Mouse (Mus musculus) ovary, adult 18-20 months (tissue): ENCODE data around the gene Calr.

Experiments
- DNase-seq: peaks from one replicate; pipeline ENCODE4 v3.0.0; 2022; ENCODE audit warnings: low spot score, mixed read lengths

The Calr gene

GRCm38 (mm10) chr8:84815547-84815946, 31.2 kb downstream of the Calr start:
- DNase-seq: peak; percentile 72

DNA sequence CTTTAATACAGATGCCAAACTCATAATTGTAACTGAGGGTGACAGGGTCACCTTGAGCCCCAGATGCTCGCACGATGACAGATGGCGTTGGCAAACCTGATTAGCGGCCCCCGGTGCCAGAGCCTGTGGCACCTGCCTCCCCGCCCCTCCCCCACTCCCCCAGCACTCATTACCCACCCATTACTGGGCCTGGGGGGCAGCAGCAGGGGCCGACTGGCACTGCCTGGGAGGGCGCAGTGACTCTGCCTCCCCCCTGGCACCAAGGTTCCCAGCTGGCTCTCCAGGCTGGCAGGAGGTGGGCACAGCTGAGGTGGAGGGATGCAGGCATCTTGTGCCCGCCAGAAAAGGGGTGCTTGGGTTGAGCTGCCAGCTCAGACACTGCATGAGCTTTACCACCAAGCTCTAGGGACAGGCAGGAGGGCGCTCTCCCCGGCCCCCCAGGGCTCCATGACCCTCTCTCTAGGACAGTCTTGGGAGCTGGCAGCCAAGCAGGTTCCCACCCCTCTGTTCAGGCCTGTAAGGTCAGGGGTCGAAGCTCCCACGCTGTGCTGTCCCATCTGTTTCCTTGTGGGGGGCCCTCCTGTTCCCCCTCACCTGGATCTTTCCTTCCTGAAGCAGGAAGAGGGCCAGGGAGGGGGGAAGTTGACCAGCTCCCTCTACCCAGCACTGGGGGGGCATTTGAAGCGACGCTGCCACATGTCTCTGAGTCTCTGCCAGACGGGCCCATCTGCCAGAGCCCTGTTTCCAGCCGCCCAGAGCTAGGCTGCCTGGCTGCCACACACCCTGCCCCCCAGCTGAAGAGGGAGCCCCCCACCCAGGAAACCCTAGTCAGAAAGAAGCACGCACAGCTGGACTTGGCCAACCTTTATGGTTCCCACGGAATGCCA, 31.9 kb downstream of the Calr start:
- DNase-seq: no peak

GRCm38 (mm10) chr8:84814240-84814554, 32.5 kb downstream of the Calr start:
- no peak for DNase-seq

DNA sequence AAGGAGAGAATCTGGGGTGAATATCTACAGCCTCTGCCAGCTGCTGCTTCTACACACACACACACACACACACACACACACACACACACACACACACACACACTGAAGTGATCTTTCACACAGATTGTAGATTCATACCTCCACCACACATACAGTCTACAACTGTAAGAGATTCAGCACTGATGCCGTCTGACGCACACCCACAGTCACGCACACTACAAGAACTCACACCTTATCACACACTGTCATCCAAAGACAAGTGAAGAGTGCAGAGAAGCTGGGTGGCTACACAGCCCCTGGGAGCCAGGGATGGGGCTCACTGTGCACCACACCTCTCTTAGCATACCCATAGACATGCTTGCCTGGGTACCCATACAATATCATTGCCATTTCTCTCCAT, 32.9 kb downstream of the Calr start:
- DNase-seq: no peak

- DNase-seq: no peak
These were observed 33.7 kb downstream of the Calr start for GRCm38 (mm10) chr8:84813059-84813458.

DNA sequence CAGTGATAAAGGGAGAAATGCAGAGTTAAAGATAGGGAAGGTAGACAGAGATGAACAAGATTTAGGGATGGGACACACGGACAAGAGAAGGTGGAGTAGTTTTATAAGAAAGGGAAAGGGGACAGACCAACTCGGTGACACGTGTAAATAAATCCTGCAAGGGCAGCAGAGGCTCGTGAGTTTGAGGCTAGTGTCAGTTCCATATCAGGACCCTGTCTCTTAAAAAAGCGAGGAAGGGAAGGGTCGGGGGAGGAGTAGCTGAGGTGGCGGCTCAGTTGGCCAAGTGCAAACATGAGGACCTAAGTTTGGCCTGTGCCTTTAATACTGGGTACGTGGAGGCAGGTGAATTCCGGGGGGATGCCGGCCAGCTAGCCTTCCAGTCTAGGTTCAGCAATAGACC, 35.4 kb downstream of the Calr start:
- no peak for DNase-seq

GRCm38 (mm10) chr8:84810896-84811295, 35.8 kb downstream of the Calr start:
- DNase-seq: peak; percentile 84

- DNase-seq: no peak
These were observed 36.8 kb downstream of the Calr start for GRCm38 (mm10) chr8:84809941-84810280.

DNA sequence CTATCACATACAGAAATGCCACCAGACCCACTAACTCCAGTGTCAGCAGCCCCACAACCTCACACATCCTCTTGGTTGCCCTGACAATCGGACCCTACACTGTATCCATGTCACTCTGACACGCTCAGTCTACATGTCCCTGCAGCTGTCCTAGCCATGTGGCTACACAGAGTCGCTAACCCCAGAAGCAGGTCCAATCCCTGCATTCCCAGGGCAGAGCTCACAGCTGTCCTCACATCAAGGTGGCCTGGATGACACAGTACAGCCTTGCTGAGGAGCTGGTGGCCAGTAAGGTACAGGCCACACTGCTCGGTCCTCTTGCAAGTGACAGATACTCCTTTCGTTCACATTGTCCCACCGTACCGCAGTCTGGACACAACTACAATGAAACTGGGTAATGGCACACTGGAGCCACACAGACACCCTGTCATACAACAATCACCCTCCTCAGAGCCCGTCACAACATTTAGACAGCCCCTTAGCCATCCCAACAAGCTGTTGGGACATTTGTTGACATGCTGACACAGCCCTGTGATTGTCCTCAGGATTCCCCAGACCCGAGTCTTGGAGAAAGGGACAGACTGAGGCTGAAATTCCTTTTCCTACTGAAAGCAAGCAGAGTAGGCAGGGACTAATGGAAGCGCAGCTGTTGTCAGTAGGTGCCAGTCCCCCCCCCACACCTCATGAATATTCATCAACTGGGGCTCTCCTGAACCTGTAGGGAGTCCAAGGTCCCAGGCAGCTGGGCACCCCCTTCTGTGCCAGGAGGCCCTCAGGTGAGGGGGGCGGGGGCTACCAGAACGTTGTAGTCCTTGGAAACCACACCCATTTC, 37.4 kb downstream of the Calr start:
- no peak for DNase-seq

DNA sequence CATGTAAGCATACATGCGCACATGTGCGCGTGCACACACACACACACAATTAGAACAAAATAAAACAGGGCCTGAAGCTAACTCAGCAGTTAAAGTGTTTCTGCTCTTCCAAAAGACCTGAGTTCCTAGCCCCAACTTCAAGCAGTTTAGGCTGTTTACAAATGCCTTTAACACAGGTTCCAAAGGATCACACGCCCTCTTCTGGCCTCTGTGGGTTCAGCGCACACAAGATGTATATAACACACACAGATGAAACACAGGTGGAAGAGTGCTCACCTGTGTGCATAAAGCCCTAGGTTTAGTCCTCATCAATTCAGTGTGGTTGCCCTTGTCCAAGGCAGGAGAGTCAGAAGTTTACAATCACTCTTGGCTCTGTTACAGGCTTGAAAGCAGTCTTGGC, 40.7 kb downstream of the Calr start:
- no peak for DNase-seq

DNA sequence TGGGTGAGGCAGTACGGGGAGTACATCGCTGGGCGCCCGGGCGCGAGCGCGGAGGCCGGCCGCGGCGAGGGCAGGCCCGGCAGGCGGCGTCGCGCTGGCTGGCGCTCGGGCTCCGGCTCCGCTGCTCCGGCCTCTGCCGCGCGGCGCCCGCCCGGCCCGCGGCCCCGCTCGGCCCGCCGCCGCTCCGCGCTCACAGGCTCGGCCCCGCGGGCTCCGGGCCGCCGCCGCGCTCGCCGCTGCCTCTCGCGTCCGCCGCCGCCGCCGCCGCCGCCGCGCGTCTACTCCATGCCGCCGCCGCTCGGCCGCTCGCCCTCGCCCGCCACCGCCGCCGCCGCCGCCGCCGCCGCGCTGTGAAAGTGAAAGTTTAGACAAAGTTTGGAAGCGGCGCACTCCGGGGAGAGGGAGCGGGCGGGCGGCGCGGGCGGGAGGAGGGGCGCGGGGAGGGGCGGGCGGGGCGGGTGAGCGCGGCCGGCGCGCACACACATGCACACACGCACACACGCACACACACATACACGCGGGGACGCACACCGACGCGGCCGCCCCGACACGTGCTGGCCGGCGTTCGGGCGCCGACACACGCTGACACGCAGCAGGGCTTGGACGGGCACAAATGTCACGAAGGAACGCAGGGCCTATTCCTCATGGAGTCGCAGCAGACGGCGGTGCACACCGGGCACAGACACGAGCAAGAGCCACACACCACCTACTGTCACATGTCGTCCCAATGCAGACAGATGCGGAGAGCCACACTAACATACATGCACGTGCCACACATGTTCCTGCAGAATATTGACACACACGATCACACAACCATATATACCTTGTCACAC, 46.5 kb downstream of the Calr start, which contains the start of gene Nfix:
Gene Nfix (minus strand): TSS at position 346 of the 833 bp plus-strand sequence.
- DNase-seq: peak; percentile 52

DNA sequence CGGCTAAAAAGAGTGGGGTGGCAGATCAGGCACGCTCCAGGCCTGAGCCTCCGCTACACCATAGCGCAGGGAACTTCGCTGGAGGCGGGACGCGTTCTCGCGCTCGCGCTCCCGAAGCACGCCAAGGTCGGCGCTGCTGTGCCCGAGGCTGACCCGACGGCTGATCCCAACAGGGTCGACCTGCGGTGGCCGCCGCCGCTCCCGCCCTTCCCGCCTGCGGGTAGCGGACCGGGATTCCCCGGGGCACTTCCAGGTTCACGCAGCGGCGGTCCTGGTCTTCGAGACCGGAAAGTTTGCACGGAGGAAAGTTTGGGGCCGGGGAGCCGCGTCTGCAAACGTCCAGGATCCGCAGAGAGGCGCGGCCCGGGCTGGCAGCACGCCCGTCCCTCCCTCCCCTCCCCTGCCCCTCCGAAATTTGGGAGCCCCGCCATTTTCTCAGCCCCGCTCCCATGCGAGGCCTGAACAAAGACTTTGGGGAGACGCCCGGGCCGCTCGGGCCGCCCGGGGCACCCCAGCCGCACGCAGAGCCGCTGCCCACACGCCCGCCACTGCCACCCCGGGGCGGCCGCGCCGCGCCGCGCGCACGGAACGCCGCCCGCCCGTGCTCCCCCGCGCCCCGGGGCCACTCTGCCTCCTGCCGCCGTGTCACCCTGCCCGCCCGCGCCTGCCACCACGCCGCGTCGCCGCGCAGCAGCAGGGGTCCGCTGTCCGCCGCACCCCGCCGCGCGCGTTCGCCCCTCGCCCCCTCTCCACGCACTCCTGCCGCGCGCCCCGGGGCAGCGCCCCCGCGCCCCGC, 47.4 kb downstream of the Calr start:
- DNase-seq: peak; percentile 57

- DNase-seq: no peak
These were observed 48.1 kb downstream of the Calr start for GRCm38 (mm10) chr8:84798446-84799135.

DNA sequence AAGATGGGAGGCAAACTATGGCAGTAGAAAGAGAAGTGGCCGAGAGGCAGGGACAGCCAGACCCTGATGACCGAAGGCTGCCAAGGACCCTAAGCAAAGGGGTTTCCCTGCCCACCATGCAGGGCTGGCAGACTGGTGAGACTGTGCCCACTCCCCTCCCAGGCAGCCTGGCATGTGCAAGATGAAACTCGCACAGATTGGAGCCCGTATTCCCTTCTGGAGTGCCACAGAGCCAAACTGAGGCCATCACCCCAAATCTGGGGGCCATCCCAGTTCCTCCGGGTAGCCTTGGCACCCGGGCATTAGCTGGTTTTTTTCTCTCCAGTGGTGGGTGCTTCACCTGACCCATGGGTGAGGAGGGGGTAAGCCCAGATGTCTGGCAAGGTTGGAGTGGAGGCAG, 48.8 kb downstream of the Calr start:
- DNase-seq: no peak

DNA sequence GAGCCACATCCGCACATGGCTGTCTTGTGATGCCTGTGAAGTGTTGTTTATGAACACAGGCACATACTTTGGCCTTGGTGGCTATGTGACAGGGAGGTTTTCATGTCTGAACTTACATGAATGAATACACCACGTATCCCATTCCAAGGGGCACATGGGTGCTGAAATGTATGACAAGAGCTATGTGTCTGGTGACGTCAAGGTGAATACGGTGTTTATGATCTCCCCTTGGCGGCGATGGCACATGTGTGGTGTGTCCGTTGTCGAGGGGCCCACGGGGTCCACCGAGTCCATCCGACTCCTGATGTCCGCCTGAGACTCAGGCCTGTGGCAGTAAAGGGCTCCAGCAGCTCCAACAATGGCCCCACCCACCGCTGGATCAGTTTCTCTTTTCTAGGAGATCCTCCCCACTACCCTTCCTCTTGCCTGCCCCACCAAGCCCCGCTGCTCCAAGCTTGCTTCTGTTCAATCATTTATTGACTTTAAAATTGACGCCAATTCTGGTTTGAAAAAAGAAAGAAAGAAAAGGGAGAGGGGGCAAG, 49.4 kb downstream of the Calr start:
- DNase-seq: no peak

GRCm38 (mm10) chr8:84794486-84794885, 52.2 kb downstream of the Calr start:
- no peak for DNase-seq

DNA sequence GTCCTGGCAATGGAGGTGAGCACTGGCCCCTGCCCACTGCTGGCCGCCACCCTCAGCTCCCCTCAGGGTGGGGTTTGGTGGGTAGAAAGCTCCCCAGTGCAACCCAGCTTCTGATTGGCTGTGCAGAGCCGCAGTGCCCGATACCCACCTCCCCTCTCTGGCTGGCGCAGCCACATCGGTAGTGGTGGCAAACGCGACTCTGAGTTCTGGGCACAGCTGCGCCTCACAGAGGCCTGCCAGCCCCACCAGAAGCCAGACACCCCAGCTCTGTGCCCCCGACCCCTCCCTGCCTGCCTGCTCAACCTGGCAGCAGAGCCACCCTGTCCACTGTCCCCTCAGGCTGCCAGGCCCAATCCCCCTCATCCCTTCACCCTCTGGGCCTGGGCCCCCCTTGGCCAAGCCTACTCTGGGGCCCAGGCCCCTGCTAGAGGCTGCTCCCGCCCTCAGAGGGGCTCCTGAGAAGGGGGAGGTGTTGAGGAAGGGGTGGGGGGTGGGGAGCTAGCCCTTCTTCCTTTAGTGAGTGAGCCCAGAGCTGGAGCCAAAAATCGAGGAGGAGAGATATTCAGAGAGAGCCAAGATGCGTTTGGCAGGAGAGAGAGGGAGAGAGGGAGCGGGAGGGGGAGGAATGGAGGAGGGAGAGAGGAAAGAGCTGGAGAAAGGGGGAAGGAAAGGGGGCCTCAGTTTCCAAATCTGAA, 52.8 kb downstream of the Calr start:
- DNase-seq: no peak

- no peak for DNase-seq
These were observed 53.6 kb downstream of the Calr start for GRCm38 (mm10) chr8:84793134-84793533.

DNA sequence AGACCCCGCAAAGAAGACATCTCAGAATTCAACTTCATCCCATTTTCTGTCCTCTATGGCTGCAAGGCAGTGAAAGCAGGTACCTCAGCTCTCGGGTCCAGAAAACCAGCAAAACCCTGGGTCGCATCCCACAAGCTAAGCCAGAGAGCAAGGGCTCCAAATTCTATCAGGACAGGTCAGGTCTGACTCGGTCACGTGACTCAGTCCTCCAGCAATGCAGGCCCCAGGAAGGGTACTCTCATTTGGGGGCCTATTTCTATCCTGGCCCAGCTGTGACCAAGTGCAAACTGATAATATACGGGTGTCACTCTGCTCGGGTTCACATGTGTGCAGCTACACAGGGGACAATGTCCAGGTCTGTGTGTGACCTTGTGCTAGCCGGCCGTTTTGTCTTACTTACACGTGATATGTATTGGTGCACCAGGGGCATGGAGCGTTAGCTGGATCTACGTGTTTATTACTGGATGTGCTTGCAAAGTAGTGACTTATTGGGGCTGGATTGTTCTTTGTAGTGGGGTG, 54.2 kb downstream of the Calr start:
- no peak for DNase-seq
